Mouse (Mus musculus): Measurements from ENCODE around the gene Gm9040. TPM values are rescaled to one million over a fixed set of nuclear protein-coding genes. Genes with fewer than 3 reads are reported as not detected.

Gene Gm9040
- not detected for polyA plus RNA-seq (2015; fragmentation: Illumina TruSeq; extraction: RNeasy Lipid Tissue Mini Kit (QIAGEN cat#74804); ENCODE audit: insufficient read depth, low read depth, low replicate concordance)

GRCm38 (mm10) chr10:118326869-118327268, at the start of gene Gm9040:
TSS of gene Gm9040 (minus strand) at chr10:118326969.

GRCm38 (mm10) chr10:118354005-118354404, 27.2 kb upstream of the Gm9040 start, which contains the start of gene Gm9049:
TSS of gene Gm9049 (minus strand) at chr10:118354105.

GRCm38 (mm10) chr10:118348579-118348978, 21.8 kb upstream of the Gm9040 start, which contains the start of gene Gm9048:
TSS of gene Gm9048 (minus strand) at chr10:118348679.

GRCm38 (mm10) chr10:118343155-118343554, 16.4 kb upstream of the Gm9040 start, which contains the start of gene Gm9046:
TSS of gene Gm9046 (minus strand) at chr10:118343255.

GRCm38 (mm10) chr10:118337731-118338130, 11.0 kb upstream of the Gm9040 start, which contains the start of gene Gm9045:
TSS of gene Gm9045 (minus strand) at chr10:118337831.

GRCm38 (mm10) chr10:118332308-118332707, 5.5 kb upstream of the Gm9040 start, which contains the start of gene Gm9044:
TSS of gene Gm9044 (minus strand) at chr10:118332408.

GRCm38 (mm10) chr10:118294938-118295337, 31.8 kb downstream of the Gm9040 start, which contains the start of gene Iltifb:
TSS of gene Iltifb (minus strand) at chr10:118295038.

Other genes with a start within 250 kb of the Gm9040 start
- gene Mdm1, start 185.2 kb downstream of the Gm9040 start, polyA plus RNA-seq (2015; fragmentation: Illumina TruSeq; extraction: RNeasy Lipid Tissue Mini Kit (QIAGEN cat#74804); ENCODE audit: insufficient read depth, low read depth, low replicate concordance), result 4.9 TPM
- gene Il22, start 122.0 kb downstream of the Gm9040 start, polyA plus RNA-seq (2015; fragmentation: Illumina TruSeq; extraction: RNeasy Lipid Tissue Mini Kit (QIAGEN cat#74804); ENCODE audit: insufficient read depth, low read depth, low replicate concordance), result not detected
- not detected for gene Gm32717, start 86.2 kb downstream of the Gm9040 start, polyA plus RNA-seq (2015; fragmentation: Illumina TruSeq; extraction: RNeasy Lipid Tissue Mini Kit (QIAGEN cat#74804); ENCODE audit: insufficient read depth, low read depth, low replicate concordance)
- not detected for gene Gm32802, start 68.3 kb downstream of the Gm9040 start, polyA plus RNA-seq (2015; fragmentation: Illumina TruSeq; extraction: RNeasy Lipid Tissue Mini Kit (QIAGEN cat#74804); ENCODE audit: insufficient read depth, low read depth, low replicate concordance)
- gene Iltifb, start 31.9 kb downstream of the Gm9040 start, polyA plus RNA-seq (2015; fragmentation: Illumina TruSeq; extraction: RNeasy Lipid Tissue Mini Kit (QIAGEN cat#74804); ENCODE audit: insufficient read depth, low read depth, low replicate concordance), result not detected
- gene Gm9044, start 5.4 kb upstream of the Gm9040 start, polyA plus RNA-seq (2015; fragmentation: Illumina TruSeq; extraction: RNeasy Lipid Tissue Mini Kit (QIAGEN cat#74804); ENCODE audit: insufficient read depth, low read depth, low replicate concordance), result not detected
- not detected for gene Gm9045, start 10.9 kb upstream of the Gm9040 start, polyA plus RNA-seq (2015; fragmentation: Illumina TruSeq; extraction: RNeasy Lipid Tissue Mini Kit (QIAGEN cat#74804); ENCODE audit: insufficient read depth, low read depth, low replicate concordance)
- gene Gm9046, start 16.3 kb upstream of the Gm9040 start, polyA plus RNA-seq (2015; fragmentation: Illumina TruSeq; extraction: RNeasy Lipid Tissue Mini Kit (QIAGEN cat#74804); ENCODE audit: insufficient read depth, low read depth, low replicate concordance), result not detected
- gene Gm9048, start 21.7 kb upstream of the Gm9040 start, polyA plus RNA-seq (2015; fragmentation: Illumina TruSeq; extraction: RNeasy Lipid Tissue Mini Kit (QIAGEN cat#74804); ENCODE audit: insufficient read depth, low read depth, low replicate concordance), result not detected
- not detected for gene Gm9049, start 27.1 kb upstream of the Gm9040 start, polyA plus RNA-seq (2015; fragmentation: Illumina TruSeq; extraction: RNeasy Lipid Tissue Mini Kit (QIAGEN cat#74804); ENCODE audit: insufficient read depth, low read depth, low replicate concordance)
- gene Ifng, start 114.1 kb upstream of the Gm9040 start, polyA plus RNA-seq (2015; fragmentation: Illumina TruSeq; extraction: RNeasy Lipid Tissue Mini Kit (QIAGEN cat#74804); ENCODE audit: insufficient read depth, low read depth, low replicate concordance), result not detected